Mouse (Mus musculus) ES-Bruce4 (cell line): ENCODE results near the gene Wnt10b.

Source experiments
- CTCF ChIP-seq: IDR thresholded peaks from one replicate; pipeline ENCODE4 v1.8.1; 2011; ENCODE audit warnings: low read depth, low read length
- POLR2A ChIP-seq: IDR thresholded peaks from one replicate; pipeline ENCODE4 v1.8.1; 2011; ENCODE audit warnings: low read length; ENCODE audit not compliant: insufficient read depth

DNA sequence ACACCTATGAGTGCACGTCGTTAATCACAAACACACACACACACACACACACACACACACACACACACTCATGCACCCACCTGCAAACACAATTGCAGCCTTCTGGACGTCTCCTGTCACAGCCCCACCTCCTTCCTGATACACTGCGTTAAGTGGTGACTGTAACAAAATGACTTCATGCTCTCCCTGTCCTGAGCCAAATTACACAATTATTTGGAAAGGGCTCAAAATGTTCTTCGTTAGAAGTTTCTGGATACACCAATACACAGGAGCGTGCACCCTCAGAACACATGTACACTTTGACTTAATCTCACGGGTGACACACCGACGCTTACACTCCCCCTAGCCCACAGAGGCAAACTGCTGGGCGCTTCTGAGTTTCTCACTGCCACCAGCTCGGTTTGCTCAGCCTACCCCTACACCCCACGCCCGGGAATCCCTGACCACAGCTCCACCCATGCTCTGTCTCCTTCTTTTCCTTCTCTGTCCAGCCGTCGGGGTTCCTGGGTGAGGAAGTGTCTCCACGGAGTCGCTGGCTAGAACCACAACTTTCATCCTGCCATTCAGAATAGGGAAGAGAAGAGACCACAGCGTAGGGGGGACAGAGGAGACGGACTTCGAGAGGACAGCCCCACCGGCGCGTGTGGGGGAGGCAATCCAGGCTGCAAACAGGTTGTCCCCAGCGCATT is 11.2 kb upstream of the Wnt10b start:
- TF ChIP-seq POLR2A (no peak), CTCF (no peak)
